Mouse (Mus musculus) heart, embryonic 10.5 days (tissue): ENCODE results near the gene Pabpc1l. TPM values are rescaled to one million over a fixed set of nuclear protein-coding genes. Genes with fewer than 3 reads are reported as not detected.

ENCODE experiments used
- DNase-seq: peaks from one replicate; pipeline ENCODE4 v3.0.0-alpha.2; 2017; ENCODE audit warnings: low spot score
- H3K27ac ChIP-seq: fragments of 300-500 bp; sonication (generic); 2 replicates; pipeline ENCODE4 v1.5.1; 2016; ENCODE audit warnings: mild to moderate bottlenecking
- H3K27me3 ChIP-seq: fragments of 300-500 bp; sonication (generic); 2 replicates; pipeline ENCODE4 v1.6.1; 2016; ENCODE audit warnings: mild to moderate bottlenecking; ENCODE audit not compliant: poor library complexity, insufficient read depth, severe bottlenecking
- H3K36me3 ChIP-seq: fragments of 300-500 bp; sonication (generic); 2 replicates; pipeline ENCODE4 v1.6.1; 2016; ENCODE audit warnings: mild to moderate bottlenecking, moderate library complexity
- H3K4me1 ChIP-seq: fragments of 300-500 bp; sonication (generic); 2 replicates; pipeline ENCODE4 v1.6.1; 2016; ENCODE audit warnings: mild to moderate bottlenecking
- H3K4me3 ChIP-seq: fragments of 300-500 bp; sonication (generic); 2 replicates; pipeline ENCODE4 v1.5.1; 2016; ENCODE audit warnings: mild to moderate bottlenecking, moderate library complexity
- H3K9me3 ChIP-seq: fragments of 300-500 bp; sonication (generic); 2 replicates; pipeline ENCODE4 v1.6.1; 2016; ENCODE audit warnings: mild to moderate bottlenecking, moderate library complexity
- WGBS: fragments of 180-500 bp; shearing (Covaris S2); methylation state at CpG from one replicate; pipeline ENCODE4 v1.1.7; 2016; 5-methylcytosine and 5-hydroxymethylcytosine counted together
- polyA plus RNA-seq: library from polyadenylated mRNA; unstranded; fragments of >200 nt; fragmentation: Nextera tagmentation; extraction: Ambion mirVana; gene quantifications from 2 replicates; pipeline ENCODE4 v1.2.1, GENCODE M21; 2016

Pabpc1l gene
- polyA plus RNA-seq, 1 experiment from 2014 or later, result 0.63 TPM

DNA sequence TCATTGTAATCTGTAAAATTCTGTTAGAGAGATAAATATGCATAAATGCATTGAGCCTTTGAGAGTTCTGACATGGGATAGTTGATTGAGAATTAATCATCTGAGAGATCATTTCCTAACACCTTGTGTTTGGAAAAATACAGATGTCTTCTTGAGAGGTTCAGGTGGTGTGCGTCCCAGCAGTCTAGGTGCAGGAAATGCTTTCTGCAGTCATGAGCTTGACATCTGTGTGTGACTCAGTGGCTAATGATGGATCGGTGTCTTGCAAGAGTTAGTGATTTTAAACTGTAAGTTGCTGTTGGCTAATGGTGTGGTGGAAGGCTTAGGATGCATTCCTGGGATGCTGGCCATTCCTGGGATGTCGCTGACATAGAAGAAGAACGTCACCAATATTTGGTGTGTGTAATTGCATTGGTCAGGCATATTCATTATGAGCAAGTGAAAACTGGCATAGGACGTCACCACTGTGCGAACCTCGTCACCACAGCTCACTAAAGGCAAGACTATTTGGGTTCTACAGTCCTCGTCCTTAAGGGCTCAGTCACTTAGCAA, 51.7 kb downstream of the Pabpc1l start:
- H3K4me3 ChIP-seq, result no peak overlapping the region
- no peaks in the 10 kb centered on the region for H3K9me3 ChIP-seq
- peaks cover 32% of the 10 kb centered on the region for H3K36me3 ChIP-seq
- peaks cover 12% of the 10 kb centered on the region for H3K4me1 ChIP-seq
- H3K27me3 ChIP-seq, result no peaks in the 10 kb centered on the region
- 76% methylated on average over 8 of the region's 8 CpGs for WGBS
- DNase-seq, result no peak
- no peak overlapping the region for H3K27ac ChIP-seq

DNA sequence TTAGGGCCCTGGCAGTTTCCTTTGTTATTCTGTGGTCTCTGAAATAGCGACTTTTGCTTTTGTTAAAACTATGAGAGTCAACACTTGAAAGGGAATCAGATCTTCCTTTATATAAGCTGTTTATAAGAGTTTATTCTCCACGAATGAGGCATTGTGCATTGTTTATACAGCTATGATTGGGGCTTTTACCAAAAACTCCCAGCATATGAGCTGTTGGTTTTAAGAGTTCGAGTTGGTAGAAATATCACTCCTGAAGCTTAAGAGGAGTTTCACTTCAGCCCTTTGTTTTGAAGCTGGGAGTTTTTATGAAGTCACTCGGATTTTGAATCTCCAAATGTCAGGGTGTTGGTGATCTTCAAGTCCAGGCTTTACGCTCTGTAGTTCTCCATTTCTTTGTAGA, 52.6 kb downstream of the Pabpc1l start:
- peaks cover 12% of the 10 kb centered on the region for H3K4me1 ChIP-seq
- DNase-seq, result no peak
- peaks cover 38% of the 10 kb centered on the region for H3K36me3 ChIP-seq
- no peaks in the 10 kb centered on the region for H3K9me3 ChIP-seq
- no peak overlapping the region for H3K4me3 ChIP-seq
- WGBS, result 86% methylated on average over 5 of the region's 5 CpGs
- no peak overlapping the region for H3K27ac ChIP-seq
- no peaks in the 10 kb centered on the region for H3K27me3 ChIP-seq

DNA sequence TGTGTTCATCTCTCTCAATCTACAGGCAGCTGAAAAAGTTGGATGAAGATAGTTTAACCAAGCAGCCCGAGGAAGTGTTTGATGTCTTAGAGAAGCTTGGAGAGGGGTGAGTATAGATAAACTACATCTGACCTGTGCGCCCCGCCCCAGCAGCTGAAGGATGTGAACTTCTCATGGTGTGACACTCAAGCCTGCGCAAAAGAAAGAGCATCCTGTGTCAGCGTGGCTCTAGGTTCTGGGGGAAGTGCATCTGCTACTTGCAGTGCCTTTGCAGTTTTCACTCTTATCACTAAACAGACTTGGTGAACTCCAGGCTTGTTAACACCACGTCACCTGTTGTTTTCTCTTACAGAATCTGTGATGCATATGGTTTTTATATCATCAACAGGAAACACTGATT, 54.2 kb downstream of the Pabpc1l start:
- WGBS, result 81% methylated on average over 6 of the region's 6 CpGs
- H3K4me1 ChIP-seq, result peaks cover 11% of the 10 kb centered on the region
- no peak for DNase-seq
- H3K4me3 ChIP-seq, result no peak overlapping the region
- H3K36me3 ChIP-seq, result peaks cover 54% of the 10 kb centered on the region
- no peaks in the 10 kb centered on the region for H3K27me3 ChIP-seq
- H3K27ac ChIP-seq, result no peak overlapping the region
- H3K9me3 ChIP-seq, result no peaks in the 10 kb centered on the region

DNA sequence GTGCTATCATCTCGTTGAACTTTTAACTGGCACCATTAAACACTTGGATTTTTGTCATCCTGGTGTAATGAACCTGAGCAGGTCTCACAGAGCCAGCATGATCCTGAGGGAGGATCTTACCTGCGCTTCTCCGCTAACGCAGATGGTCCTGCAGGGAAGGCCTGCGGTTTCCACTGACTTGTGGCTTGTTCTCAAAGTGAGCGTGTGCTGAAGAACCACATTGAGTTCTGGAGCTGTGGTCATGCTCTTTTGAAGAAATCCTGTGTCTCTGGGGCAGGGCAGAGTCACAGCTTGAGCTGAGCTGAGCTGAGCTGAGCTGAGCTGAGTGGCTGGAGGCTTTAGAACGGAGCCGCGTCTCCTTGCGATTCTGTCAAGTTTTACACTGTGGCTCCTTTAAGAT, 56.3 kb downstream of the Pabpc1l start:
- H3K27ac ChIP-seq, result 0 out of 2 replicates have a peak overlapping the region, but pooled peaks have one; percentile 16
- H3K36me3 ChIP-seq, result peaks cover 66% of the 10 kb centered on the region
- H3K4me1 ChIP-seq, result no peaks in the 10 kb centered on the region
- DNase-seq, result no peak
- no peaks in the 10 kb centered on the region for H3K9me3 ChIP-seq
- H3K27me3 ChIP-seq, result no peaks in the 10 kb centered on the region
- WGBS, result 94% methylated on average over 10 of the region's 10 CpGs
- no peak overlapping the region for H3K4me3 ChIP-seq

DNA sequence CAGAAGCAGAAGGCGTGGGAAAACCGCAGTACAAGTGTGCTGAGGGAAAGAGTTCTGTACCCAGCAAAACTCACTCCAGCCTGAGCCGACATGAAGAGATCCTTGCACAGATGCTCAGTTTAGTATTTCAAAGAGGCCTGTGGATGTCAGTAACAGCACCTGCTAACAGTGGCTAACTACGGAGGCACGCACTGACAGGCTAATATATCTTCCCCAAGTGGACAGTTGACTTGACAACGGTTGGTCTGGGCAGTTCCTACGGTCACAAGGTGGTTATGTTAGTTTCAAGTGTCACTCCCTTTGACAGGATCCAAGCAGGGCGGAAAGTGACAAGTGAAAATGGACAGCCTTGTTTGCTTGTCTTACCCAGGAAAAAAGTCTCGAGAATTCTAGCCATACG, 56.9 kb downstream of the Pabpc1l start:
- no peak overlapping the region for H3K4me3 ChIP-seq
- no peaks in the 10 kb centered on the region for H3K27me3 ChIP-seq
- H3K27ac ChIP-seq, result no peak overlapping the region
- H3K36me3 ChIP-seq, result peaks cover 69% of the 10 kb centered on the region
- DNase-seq, result no peak
- WGBS, result 63% methylated on average over 10 of the region's 10 CpGs
- H3K9me3 ChIP-seq, result no peaks in the 10 kb centered on the region
- H3K4me1 ChIP-seq, result no peaks in the 10 kb centered on the region

DNA sequence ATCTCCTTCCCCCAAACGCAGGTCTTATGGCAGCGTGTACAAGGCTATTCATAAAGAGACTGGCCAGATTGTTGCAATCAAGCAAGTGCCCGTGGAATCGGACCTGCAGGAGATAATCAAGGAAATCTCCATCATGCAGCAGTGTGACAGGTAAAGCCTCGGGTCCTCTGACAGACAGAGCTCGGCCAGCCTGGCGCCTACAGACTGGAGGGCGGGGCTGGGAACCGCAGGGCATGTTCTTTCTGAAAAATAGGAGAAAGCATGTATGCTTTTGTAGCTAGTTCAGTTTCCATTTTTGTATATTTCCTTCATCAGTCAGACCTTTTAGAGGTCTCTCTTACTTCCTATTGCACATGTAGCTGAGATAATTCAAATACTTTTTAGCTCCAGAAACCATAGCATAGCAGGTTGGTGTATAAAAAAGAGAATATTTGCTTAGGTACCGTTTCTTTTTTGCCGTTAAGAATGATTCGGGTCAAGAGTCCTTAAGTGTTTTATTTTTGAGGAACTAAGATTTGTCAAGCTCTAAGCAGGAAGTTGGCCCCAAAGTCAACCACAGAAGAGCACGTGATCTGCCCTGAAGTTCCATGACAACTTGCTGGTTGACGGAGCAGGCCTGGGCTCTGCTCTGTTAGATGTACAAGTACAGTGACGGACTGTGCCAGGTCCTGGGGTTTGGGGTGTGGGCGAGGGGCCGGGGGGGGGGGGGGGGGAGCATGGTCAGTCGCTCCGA, 58.5 kb downstream of the Pabpc1l start:
- Histone ChIP-seq H3K27me3 (no peaks in the 10 kb centered on the region), H3K9me3 (no peaks in the 10 kb centered on the region), H3K27ac (no peak overlapping the region), H3K36me3 (peaks cover 85% of the 10 kb centered on the region), H3K4me3 (no peak overlapping the region), H3K4me1 (no peaks in the 10 kb centered on the region)
- 91% methylated on average over 19 of the region's 19 CpGs for WGBS
- DNase-seq, result no peak

DNA sequence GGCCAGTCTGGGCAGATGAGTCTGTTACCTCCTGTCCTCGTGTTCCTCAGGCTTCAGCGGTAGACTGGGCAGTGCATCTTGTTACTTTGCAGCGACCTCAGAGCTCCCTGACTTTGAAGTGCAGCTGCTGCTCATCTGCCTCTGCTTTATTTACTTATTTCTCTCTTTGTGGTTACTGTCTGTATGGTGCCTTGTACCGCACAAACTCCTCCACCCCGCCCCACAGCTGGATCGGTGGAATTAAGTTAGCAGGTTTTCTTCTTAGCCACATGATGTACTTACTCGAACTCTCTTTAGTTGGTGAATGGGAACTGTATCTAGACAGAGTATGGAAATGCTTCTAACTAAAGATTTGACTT, 59.1 kb downstream of the Pabpc1l start:
- Histone ChIP-seq H3K4me1 (no peaks in the 10 kb centered on the region), H3K27me3 (no peaks in the 10 kb centered on the region), H3K4me3 (no peak overlapping the region), H3K36me3 (peaks cover 90% of the 10 kb centered on the region), H3K27ac (no peak overlapping the region), H3K9me3 (no peaks in the 10 kb centered on the region)
- 92% methylated on average over 7 of the region's 7 CpGs for WGBS
- no peak for DNase-seq

DNA sequence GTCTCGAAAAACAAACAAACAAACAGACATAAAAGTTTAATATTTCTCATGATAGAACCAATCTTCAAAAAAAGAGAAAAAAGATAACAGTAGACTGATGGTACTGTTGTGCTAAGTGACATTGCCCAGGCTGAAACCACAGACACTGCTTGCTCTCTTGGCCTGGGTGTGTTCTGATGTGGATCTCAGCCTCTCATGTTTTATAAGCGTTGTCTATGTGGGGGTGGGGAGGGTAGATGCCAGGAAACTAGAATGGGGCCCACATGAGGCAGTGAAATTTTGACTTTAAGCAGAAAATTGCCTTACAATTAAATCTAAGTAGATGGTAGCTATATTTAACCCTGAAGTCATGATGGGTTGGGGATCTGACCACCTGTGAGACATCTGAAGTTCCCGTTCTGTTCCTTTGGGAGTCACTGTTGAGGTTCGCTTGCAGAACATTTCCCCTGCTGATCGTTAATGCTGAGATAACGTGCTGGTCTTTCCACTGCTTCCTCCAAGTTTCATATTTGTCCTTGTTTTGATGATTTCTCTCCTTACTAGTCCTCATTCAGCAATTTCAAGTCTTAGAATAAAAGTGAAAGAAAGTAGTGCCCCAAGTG, 62.3 kb downstream of the Pabpc1l start:
- Histone ChIP-seq H3K36me3 (peaks cover 84% of the 10 kb centered on the region), H3K27me3 (no peaks in the 10 kb centered on the region), H3K4me1 (no peaks in the 10 kb centered on the region), H3K27ac (no peak overlapping the region), H3K4me3 (no peak overlapping the region), H3K9me3 (no peaks in the 10 kb centered on the region)
- 89% methylated on average over 6 of the region's 6 CpGs for WGBS
- no peak for DNase-seq

DNA sequence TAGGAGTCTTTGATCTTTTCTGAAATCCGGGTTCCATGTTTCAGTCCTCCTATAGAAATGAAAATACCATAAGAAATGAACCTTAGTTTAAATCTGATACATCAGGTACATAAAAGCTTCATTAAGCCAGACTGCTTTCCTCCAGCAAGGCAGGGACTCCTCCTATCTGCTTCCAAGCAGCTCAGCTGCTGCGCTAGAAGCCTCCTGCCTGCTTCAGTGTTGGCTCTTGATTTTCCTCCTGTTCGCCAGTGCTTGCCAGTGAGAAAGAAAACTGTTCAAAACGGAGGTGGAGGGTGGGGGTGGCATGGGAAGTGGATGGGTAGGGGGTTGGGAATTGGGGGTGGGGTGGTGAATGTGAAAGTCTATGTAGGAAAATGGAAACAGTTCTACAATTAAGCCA, 64.3 kb downstream of the Pabpc1l start:
- peaks cover 68% of the 10 kb centered on the region for H3K36me3 ChIP-seq
- 89% methylated on average over 4 of the region's 4 CpGs for WGBS

DNA sequence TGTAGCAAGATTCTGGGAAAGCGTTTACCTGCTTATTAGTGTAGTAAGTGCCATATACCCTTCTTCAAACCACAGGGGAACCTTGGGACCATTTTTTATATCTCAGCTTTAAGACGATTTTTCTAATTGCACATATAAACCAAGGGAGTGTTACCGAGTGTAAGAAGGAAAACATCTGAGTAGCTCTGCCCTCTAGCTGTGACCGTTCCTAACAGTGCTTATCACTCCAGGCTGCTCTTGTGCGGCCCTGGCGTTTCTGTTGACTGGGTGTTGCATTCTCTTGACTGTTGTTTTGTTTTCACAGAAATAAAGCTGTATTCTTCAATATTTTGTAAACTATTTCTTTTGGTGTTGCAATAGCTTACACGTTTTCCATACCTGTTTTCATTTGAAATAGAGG, 68.9 kb downstream of the Pabpc1l start:
- no peaks in the 10 kb centered on the region for H3K4me1 ChIP-seq
- H3K27ac ChIP-seq, result no peak overlapping the region
- H3K9me3 ChIP-seq, result no peaks in the 10 kb centered on the region
- whole genome bisulfite sequencing, result 56% methylated on average over 7 of the region's 7 CpGs
- peaks cover 49% of the 10 kb centered on the region for H3K36me3 ChIP-seq
- H3K27me3 ChIP-seq, result no peaks in the 10 kb centered on the region
- DNase-seq, result no peak
- H3K4me3 ChIP-seq, result no peak overlapping the region

More for the DNA sequence above, 64.3 kb downstream of the Pabpc1l start:
- Histone ChIP-seq H3K27ac (no peak overlapping the region), H3K27me3 (no peaks in the 10 kb centered on the region), H3K4me3 (no peak overlapping the region), H3K9me3 (no peaks in the 10 kb centered on the region), H3K4me1 (no peaks in the 10 kb centered on the region)
- no peak for DNase-seq

DNA sequence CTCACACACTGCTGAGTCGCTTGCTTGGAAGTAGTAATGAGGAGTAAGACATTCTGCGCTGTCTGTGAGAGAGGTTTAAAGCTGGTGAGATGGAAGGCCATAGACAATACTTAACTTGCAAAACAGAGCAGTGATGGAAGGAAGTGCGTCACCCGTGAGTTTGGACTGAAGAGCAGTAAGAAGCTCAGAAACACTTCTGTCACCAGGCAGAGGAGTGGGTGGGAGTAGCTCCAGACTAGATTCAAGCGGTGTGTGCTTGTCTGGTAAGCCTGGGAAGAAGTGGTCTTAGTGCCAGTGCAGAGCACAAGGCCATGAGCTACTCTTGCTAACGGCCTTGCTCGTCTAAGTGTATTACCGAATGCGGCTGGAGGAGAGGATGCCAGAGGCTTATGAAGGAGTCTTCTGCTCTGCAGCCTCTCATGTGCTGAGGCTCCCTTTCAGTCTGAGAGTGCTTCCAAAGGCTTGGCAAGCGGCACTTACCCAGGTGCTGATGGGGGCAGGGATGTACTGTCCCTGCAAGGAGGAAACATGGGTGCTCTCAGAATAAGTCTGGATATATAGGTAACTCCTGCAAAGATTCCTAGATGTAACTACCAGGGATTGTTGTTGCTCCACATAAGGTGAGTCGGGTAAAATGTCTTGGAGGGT, 73.5 kb downstream of the Pabpc1l start:
- no peaks in the 10 kb centered on the region for H3K27me3 ChIP-seq
- H3K4me3 ChIP-seq, result no peak overlapping the region
- peaks cover 60% of the 10 kb centered on the region for H3K36me3 ChIP-seq
- H3K27ac ChIP-seq, result no peak overlapping the region
- no peaks in the 10 kb centered on the region for H3K4me1 ChIP-seq
- 93% methylated on average over 11 of the region's 11 CpGs for WGBS
- H3K9me3 ChIP-seq, result no peaks in the 10 kb centered on the region
- DNase-seq, result no peak
